Mouse (Mus musculus) frontal cortex, postnatal 10 days (tissue): ENCODE data around the gene Slit3.

Experiments used
- DNase-seq, 2 experiments: peaks; one replicate each; pipeline ENCODE4 v3.0.0; 2022; ENCODE audit warnings: low spot score in 2 of 2, mixed read lengths in 1 of 2

The Slit3 gene

GRCm38 (mm10) chr11:35571910-35572309 lies 450.9 kb downstream of the Slit3 start:
- no peak for DNase-seq

- DNase-seq, result no peak
These were observed 457.8 kb downstream of the Slit3 start for GRCm38 (mm10) chr11:35578796-35579195.

- no peak for DNase-seq
These were observed 461.6 kb downstream of the Slit3 start for GRCm38 (mm10) chr11:35582591-35582990.

GRCm38 (mm10) chr11:35583633-35584032 lies 462.6 kb downstream of the Slit3 start:
- DNase-seq, result no peak

GRCm38 (mm10) chr11:35587174-35587959 lies 466.3 kb downstream of the Slit3 start:
- DNase-seq, result peak; percentile 63 to 68

- no peak for DNase-seq
These were observed 468.9 kb downstream of the Slit3 start for GRCm38 (mm10) chr11:35589892-35590291.

- no peak for DNase-seq
These were observed 472.4 kb downstream of the Slit3 start for GRCm38 (mm10) chr11:35593146-35594034.

- DNase-seq, result no peak
These were observed 475.0 kb downstream of the Slit3 start for GRCm38 (mm10) chr11:35596064-35596463.

GRCm38 (mm10) chr11:35597882-35598281 lies 476.9 kb downstream of the Slit3 start:
- DNase-seq, result no peak

GRCm38 (mm10) chr11:35598732-35599131 lies 477.7 kb downstream of the Slit3 start:
- DNase-seq, result no peak

GRCm38 (mm10) chr11:35601652-35602240 lies 480.7 kb downstream of the Slit3 start:
- DNase-seq, result no peak

GRCm38 (mm10) chr11:35602586-35602985 lies 481.6 kb downstream of the Slit3 start:
- DNase-seq, result no peak

- no peak for DNase-seq
These were observed 482.9 kb downstream of the Slit3 start for GRCm38 (mm10) chr11:35603946-35604345.

- no peak for DNase-seq
These were observed 484.1 kb downstream of the Slit3 start for GRCm38 (mm10) chr11:35604848-35605790.

- no peak for DNase-seq
These were observed 486.2 kb downstream of the Slit3 start for GRCm38 (mm10) chr11:35607191-35607590.

GRCm38 (mm10) chr11:35608794-35609193 lies 487.8 kb downstream of the Slit3 start:
- no peak for DNase-seq

- no peak for DNase-seq
These were observed 491.4 kb downstream of the Slit3 start for GRCm38 (mm10) chr11:35612262-35612896.

GRCm38 (mm10) chr11:35614530-35614929 lies 493.5 kb downstream of the Slit3 start:
- DNase-seq, result no peak

GRCm38 (mm10) chr11:35619421-35619820 lies 498.4 kb downstream of the Slit3 start:
- no peak for DNase-seq

GRCm38 (mm10) chr11:35622736-35623135 lies 501.7 kb downstream of the Slit3 start:
- DNase-seq, result no peak
